Mouse (Mus musculus) myocyte (in vitro differentiated cells): ENCODE measurements around the gene Pskh1. TPM values are rescaled to one million over a fixed set of nuclear protein-coding genes. Genes with fewer than 3 reads are reported as not detected.
A peak's percentile ranks its signal among the peaks of the same experiment; 100 is the strongest.

ENCODE experiments used
- H3K27me3 ChIP-seq: one replicate; pipeline ENCODE4 v1.6.1; 2011; ENCODE audit not compliant: control insufficient read depth, insufficient read depth, insufficient read length
- H3K36me3 ChIP-seq: one replicate; pipeline ENCODE4 v1.6.1; 2011; ENCODE audit not compliant: control insufficient read depth, insufficient read depth
- H3K4me2 ChIP-seq: one replicate; pipeline ENCODE4 v1.6.1; 2011; ENCODE audit warnings: low read depth, control low read depth
- H3K4me3 ChIP-seq: one replicate; pipeline ENCODE4 v1.5.1; 2011; ENCODE audit warnings: mild to moderate bottlenecking, control low read depth, moderate library complexity
- H3K79me2 ChIP-seq: one replicate; pipeline ENCODE4 v1.6.1; 2011; ENCODE audit not compliant: control insufficient read depth, insufficient read depth
- H3ac ChIP-seq: one replicate; pipeline ENCODE4 v1.6.1; 2011; ENCODE audit not compliant: control insufficient read depth, insufficient read length
- CEBPB ChIP-seq: IDR thresholded peaks from 2 replicates; pipeline ENCODE4 v1.6.1; 2011; ENCODE audit warnings: mild to moderate bottlenecking, moderate library complexity; ENCODE audit not compliant: poor library complexity, insufficient read depth, severe bottlenecking
- E2F4 ChIP-seq: IDR thresholded peaks from one replicate; pipeline ENCODE4 v1.6.1; 2011; ENCODE audit warnings: mild to moderate bottlenecking, control low read depth, moderate library complexity; ENCODE audit not compliant: insufficient read depth
- MAX ChIP-seq: IDR thresholded peaks from one replicate; pipeline ENCODE4 v1.6.1; 2011; ENCODE audit warnings: low read depth, mild to moderate bottlenecking, control low read depth
- MYOD1 ChIP-seq, 3 experiments: IDR thresholded peaks; one replicate each; pipeline ENCODE4 v1.6.1; 2011; ENCODE audit warnings: control low read depth in 2 of 3, low read depth in 2 of 3, mild to moderate bottlenecking in 2 of 3, moderate library complexity in 1 of 3; ENCODE audit not compliant: insufficient read length in 2 of 3, control insufficient read depth in 1 of 3
- MYOG ChIP-seq, 3 experiments: IDR thresholded peaks; one replicate each; pipeline ENCODE4 v1.6.1; 2011; ENCODE audit warnings: control low read depth in 2 of 3, low read depth in 2 of 3, mild to moderate bottlenecking in 2 of 3; ENCODE audit not compliant: insufficient read length in 2 of 3, control insufficient read depth in 1 of 3, insufficient read depth in 1 of 3
- POLR2A ChIP-seq: IDR thresholded peaks from one replicate; pipeline ENCODE4 v1.6.1; 2011; ENCODE audit warnings: low read depth, mild to moderate bottlenecking, control low read depth, moderate library complexity; ENCODE audit not compliant: insufficient read length
- POLR2AphosphoS2 ChIP-seq: IDR thresholded peaks from one replicate; pipeline ENCODE4 v1.6.1; 2011; ENCODE audit warnings: low read depth, control low read depth; ENCODE audit not compliant: insufficient read length
- REST ChIP-seq: IDR thresholded peaks from one replicate; pipeline ENCODE4 v1.6.1; 2011; ENCODE audit warnings: mild to moderate bottlenecking, control low read depth, moderate library complexity; ENCODE audit not compliant: insufficient read depth, insufficient read length
- SRF ChIP-seq: IDR thresholded peaks from one replicate; pipeline ENCODE4 v1.6.1; 2011; ENCODE audit warnings: low read depth; ENCODE audit not compliant: control insufficient read depth, insufficient read length
- TCF12 ChIP-seq: IDR thresholded peaks from one replicate; pipeline ENCODE4 v1.6.1; 2011; ENCODE audit warnings: mild to moderate bottlenecking, control low read depth; ENCODE audit not compliant: poor library complexity, insufficient read depth, severe bottlenecking
- TCF3 ChIP-seq: IDR thresholded peaks from one replicate; pipeline ENCODE4 v1.6.1; 2011; ENCODE audit warnings: low read depth, control low read depth; ENCODE audit not compliant: insufficient read length
- USF1 ChIP-seq: IDR thresholded peaks from one replicate; pipeline ENCODE4 v1.6.1; 2011; ENCODE audit warnings: low read depth, mild to moderate bottlenecking, control low read depth, moderate library complexity
- polyA plus RNA-seq: library from polyadenylated mRNA; unstranded; fragments of >200 nt; fragmentation: generic; extraction: Trizol; gene quantifications from one replicate; pipeline ENCODE4 v1.2.1, GENCODE M21; 2012; ENCODE audit warnings: missing spikeins

Pskh1 gene
- polyA plus RNA-seq, 1 experiment: 16.1 TPM

DNA sequence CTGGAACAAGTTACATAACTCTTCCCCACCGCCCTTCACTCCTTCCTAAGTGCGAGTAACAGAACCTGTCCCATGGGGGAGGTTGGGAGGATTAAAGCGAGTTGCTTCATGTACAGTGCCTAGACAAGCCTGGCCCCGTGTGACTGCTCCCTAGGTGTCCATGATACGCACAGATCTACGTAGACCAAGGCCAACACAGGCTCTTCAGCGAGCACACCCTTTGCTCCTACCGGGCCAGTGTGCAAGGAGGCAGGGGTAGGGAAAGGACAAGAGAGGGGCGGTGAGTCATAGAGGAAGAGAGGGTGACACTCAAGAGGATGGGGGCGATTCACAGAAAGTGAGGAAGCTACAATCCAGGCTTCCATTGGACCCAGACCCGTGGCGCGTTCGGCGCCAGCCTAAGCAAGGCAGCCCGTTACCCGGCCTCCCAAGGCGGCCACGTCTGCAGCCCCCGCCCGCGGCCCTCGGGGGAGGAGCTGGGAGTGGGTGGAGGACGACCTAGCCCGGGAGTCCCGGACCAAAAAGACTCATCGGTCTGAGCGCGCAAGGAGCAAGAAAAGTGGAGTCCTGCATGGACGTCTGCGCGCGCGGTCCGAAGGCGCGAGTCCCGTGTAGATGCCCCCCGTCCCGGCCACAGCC is 65.1 kb downstream of the Pskh1 start:
- Histone ChIP-seq H3K4me2 (peak overlapping the region; percentile 95), H3K36me3 (no peaks in the 10 kb centered on the region), H3ac (peak overlapping the region; percentile 60), H3K79me2 (peaks cover 46% of the 10 kb centered on the region), H3K4me3 (peak overlapping the region; percentile 75), H3K27me3 (no peaks in the 10 kb centered on the region)
- TF ChIP-seq MYOG (IDR thresholded peaks at IDR 0.05; ENCODE audit: control insufficient read depth in 1 of 3, insufficient read depth in 1 of 3, insufficient read length in 2 of 3, low read depth in 2 of 3): no peak
- TF ChIP-seq SRF: no peak
- no peak for TF ChIP-seq E2F4
- TF ChIP-seq CEBPB: no peak
- no peak for TF ChIP-seq TCF12
- TF ChIP-seq POLR2AphosphoS2: no peak
- no peak for TF ChIP-seq TCF3
- no peak for TF ChIP-seq POLR2A
- TF ChIP-seq USF1: no peak
- TF ChIP-seq REST: no peak
- TF ChIP-seq MYOD1 (IDR thresholded peaks at IDR 0.05; ENCODE audit: control insufficient read depth in 1 of 3, insufficient read length in 2 of 3, low read depth in 2 of 3): no peak
- TF ChIP-seq MAX: no peak

DNA sequence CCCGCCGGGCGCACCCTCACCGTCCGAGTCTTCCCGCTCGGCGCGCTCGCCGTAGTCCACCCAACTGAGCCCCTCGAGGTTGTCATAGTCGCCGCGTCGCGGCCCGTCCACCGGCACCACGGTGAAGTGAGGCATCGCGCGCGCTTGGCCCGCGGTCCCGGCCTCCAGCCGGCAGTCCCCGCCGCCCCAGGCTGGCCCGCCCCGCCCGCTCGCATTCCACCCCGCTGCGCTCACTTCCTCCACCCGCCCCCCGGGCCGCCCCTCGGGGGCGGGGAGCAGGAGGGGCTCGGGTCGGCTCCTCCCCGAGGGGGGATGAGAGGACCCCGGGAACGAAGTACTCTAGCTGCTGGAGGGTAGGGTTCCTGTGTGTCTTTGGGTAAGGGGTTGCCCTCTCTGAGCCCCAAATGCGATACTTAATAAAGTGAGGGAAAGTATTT is 65.7 kb downstream of the Pskh1 start, which contains the start of gene Slc12a4:
TSS of gene Slc12a4 (minus strand) at position 193 of the 437 bp plus-strand sequence.
- Histone ChIP-seq H3K79me2 (peaks cover 46% of the 10 kb centered on the region), H3K4me2 (peak within 1 kb of the TSS; percentile 95), H3K36me3 (no peaks in the 10 kb centered on the region), H3K4me3 (peak within 1 kb of the TSS; percentile 75), H3ac (peak within 1 kb of the TSS; percentile 60), H3K27me3 (no peaks in the 10 kb centered on the region)
- TF ChIP-seq SRF: no peak
- TF ChIP-seq E2F4: no peak
- TF ChIP-seq MYOD1 (IDR thresholded peaks at IDR 0.05; ENCODE audit: control insufficient read depth in 1 of 3, insufficient read length in 2 of 3, low read depth in 2 of 3): no peak
- no peak for TF ChIP-seq MAX
- TF ChIP-seq POLR2A: peak; percentile 97
- TF ChIP-seq POLR2AphosphoS2: peak; percentile 98
- TF ChIP-seq USF1: no peak
- TF ChIP-seq TCF12: no peak

DNA sequence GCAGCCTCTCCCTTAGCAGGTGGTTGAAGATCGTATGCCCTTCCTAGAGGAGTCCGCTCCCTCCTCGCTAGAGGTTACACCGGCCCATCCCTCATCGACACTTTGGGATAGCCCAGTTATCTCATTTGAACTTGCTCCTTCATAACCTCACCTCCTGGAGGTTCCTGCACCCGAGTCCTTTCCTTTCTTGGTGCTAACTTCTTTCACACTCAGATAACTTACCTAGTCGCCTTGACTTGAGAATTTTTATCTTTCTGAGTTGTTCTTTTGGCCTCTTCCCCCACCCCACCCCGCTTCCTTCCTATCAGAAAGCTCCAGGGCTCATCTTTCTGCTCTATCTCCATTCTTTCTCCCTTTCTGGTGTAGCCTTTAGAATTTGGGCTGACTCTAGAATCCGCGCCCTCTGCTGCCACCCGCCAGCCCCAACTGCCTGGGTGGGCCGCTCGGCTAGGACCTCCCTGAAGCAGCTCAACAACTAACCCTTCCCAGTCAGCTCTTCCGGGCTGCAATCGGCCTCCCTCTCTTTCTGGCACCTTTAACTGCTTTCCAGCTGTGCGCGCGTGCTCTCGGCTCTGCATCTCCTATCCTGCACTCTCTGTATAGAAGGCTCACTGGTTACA is 66.6 kb downstream of the Pskh1 start:
- Histone ChIP-seq H3K36me3 (no peaks in the 10 kb centered on the region), H3K4me3 (peak overlapping the region; percentile 75), H3K4me2 (peak overlapping the region; percentile 77), H3K79me2 (peaks cover 38% of the 10 kb centered on the region), H3K27me3 (no peaks in the 10 kb centered on the region), H3ac (no peak overlapping the region)
- TF ChIP-seq SRF (no peak), POLR2A (no peak), MYOG (IDR thresholded peaks at IDR 0.05; ENCODE audit: control insufficient read depth in 1 of 3, insufficient read depth in 1 of 3, insufficient read length in 2 of 3, low read depth in 2 of 3) (no peak), MYOD1 (IDR thresholded peaks at IDR 0.05; ENCODE audit: control insufficient read depth in 1 of 3, insufficient read length in 2 of 3, low read depth in 2 of 3) (no peak), POLR2AphosphoS2 (no peak), MAX (no peak), CEBPB (no peak), REST (no peak), USF1 (no peak)

DNA sequence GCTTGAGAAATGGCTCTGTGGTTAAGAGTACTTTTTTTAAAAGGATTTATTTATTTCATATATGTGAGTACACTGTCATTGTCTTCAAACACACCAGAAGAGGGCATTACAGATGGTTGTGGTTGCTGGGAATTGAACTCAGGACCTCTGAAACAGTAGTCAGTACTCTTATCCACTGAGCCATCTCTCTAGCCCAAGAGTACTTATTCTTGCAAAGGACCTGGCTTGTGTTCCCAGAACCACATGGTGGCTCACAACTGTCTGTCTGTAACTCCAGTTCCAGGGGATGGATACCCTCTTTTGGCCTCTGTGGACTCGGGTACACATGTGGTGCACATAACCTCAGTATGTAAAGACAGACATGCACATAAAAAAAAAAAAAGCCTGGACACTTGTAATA is 69.1 kb downstream of the Pskh1 start:
- Histone ChIP-seq H3K4me2 (no peak overlapping the region), H3K79me2 (peaks cover 12% of the 10 kb centered on the region), H3K36me3 (no peaks in the 10 kb centered on the region), H3K4me3 (no peak overlapping the region), H3ac (no peak overlapping the region), H3K27me3 (no peaks in the 10 kb centered on the region)
- TF ChIP-seq MYOG (IDR thresholded peaks at IDR 0.05; ENCODE audit: control insufficient read depth in 1 of 3, insufficient read depth in 1 of 3, insufficient read length in 2 of 3, low read depth in 2 of 3) (no peak), MAX (no peak), REST (no peak), POLR2AphosphoS2 (no peak), POLR2A (no peak), SRF (no peak), MYOD1 (IDR thresholded peaks at IDR 0.05; ENCODE audit: control insufficient read depth in 1 of 3, insufficient read length in 2 of 3, low read depth in 2 of 3) (no peak), TCF12 (no peak), E2F4 (no peak), TCF3 (no peak), USF1 (no peak)
